Mouse (Mus musculus) liver, embryonic 14.5 days (tissue): ENCODE data around the gene Pde11a. TPM values are rescaled to one million over a fixed set of nuclear protein-coding genes. Genes with fewer than 3 reads are reported as not detected.
"Not testable (repeated sequence)": the region's sequence is repeated elsewhere in the genome, so short reads cannot be mapped to it uniquely, and the experiment has no call there.

Experiments
- ATAC-seq: fragments of 200-750 bp; cut with Nextera tagmentation; 2 replicates; pipeline ENCODE4 v1.8.0; 2017; ENCODE audit warnings: moderate number of reproducible peaks, mild to moderate bottlenecking, moderate library complexity; ENCODE audit not compliant: insufficient read depth
- DNase-seq, 3 experiments: peaks; one replicate each; pipeline ENCODE4 v3.0.0-alpha.2; 2012 to 2013; ENCODE audit warnings: low read depth in 3 of 3, low spot score in 3 of 3
- H3K27ac ChIP-seq: fragments of 300-500 bp; sonication (generic); 2 replicates; pipeline ENCODE4 v1.5.1; 2014; ENCODE audit warnings: moderate library complexity, mild to moderate bottlenecking, control low read depth, inconsistent platforms
- H3K27me3 ChIP-seq: fragments of 300-500 bp; sonication (generic); 2 replicates; pipeline ENCODE4 v1.6.1; 2014; ENCODE audit warnings: mild to moderate bottlenecking, low read length, moderate library complexity; ENCODE audit not compliant: control insufficient read depth, insufficient read depth
- H3K36me3 ChIP-seq: fragments of 300-500 bp; sonication (generic); replicated peaks from 2 replicates; pipeline ENCODE4 v1.6.1; 2014; ENCODE audit warnings: low read depth; ENCODE audit not compliant: control insufficient read depth, insufficient read depth
- H3K4me1 ChIP-seq, 2 experiments: fragments of 200-500 bp in 1 of 2; fragments of 300-500 bp in 1 of 2; sonication (generic) in 1 of 2; replicated peaks; 2 replicates each; pipeline ENCODE4 v1.6.1; 2012 to 2014; ENCODE audit warnings: antibody characterized with exemption in 1 of 2, inconsistent platforms in 1 of 2, low read length in 1 of 2; ENCODE audit not compliant: control insufficient read depth in 2 of 2, insufficient read depth in 2 of 2
- H3K4me2 ChIP-seq: fragments of 300-500 bp; sonication (generic); 2 replicates; pipeline ENCODE4 v1.6.1; 2014; ENCODE audit warnings: low read depth, mild to moderate bottlenecking, control low read depth, moderate library complexity
- H3K4me3 ChIP-seq, 2 experiments: fragments of 200-500 bp in 1 of 2; fragments of 300-500 bp in 1 of 2; sonication (generic) in 1 of 2; 2 replicates each; pipeline ENCODE4 v1.5.1; 2012 to 2014; ENCODE audit warnings: low read depth in 2 of 2, low read length in 2 of 2, mild to moderate bottlenecking in 2 of 2, control low read depth in 1 of 2, inconsistent platforms in 1 of 2, moderate library complexity in 1 of 2; ENCODE audit not compliant: insufficient read depth in 1 of 2
- H3K9ac ChIP-seq: fragments of 300-500 bp; sonication (generic); replicated peaks from 2 replicates; pipeline ENCODE4 v1.6.1; 2014; ENCODE audit warnings: mild to moderate bottlenecking, control low read depth, moderate library complexity
- H3K9me3 ChIP-seq: fragments of 300-500 bp; sonication (generic); 2 replicates; pipeline ENCODE4 v1.6.1; 2016; ENCODE audit warnings: low read length, mixed read lengths; ENCODE audit not compliant: control insufficient read depth
- CTCF ChIP-seq: IDR thresholded peaks from 2 replicates; pipeline ENCODE4 v1.5.1; 2016; ENCODE audit warnings: antibody characterized with exemption, low read depth, control low read depth
- EP300 ChIP-seq: IDR thresholded peaks from 2 replicates; pipeline ENCODE4 v1.6.1; 2016; ENCODE audit warnings: antibody characterized with exemption, low read depth
- WGBS: fragments of 180-500 bp; shearing (Covaris S2); extraction: QIAGEN DNeasy Blood & Tissue Kit; methylation state at CpG from one replicate; pipeline ENCODE4 v1.1.7; 2014; ENCODE audit not compliant: insufficient replicate concordance; 5-methylcytosine and 5-hydroxymethylcytosine counted together
- polyA plus RNA-seq, 2 experiments: library from polyadenylated mRNA; depleted of rRNA in 1 of 2; stranded (reverse) in 1 of 2; unstranded in 1 of 2; fragments of >200 nt; fragmentation: Nextera tagmentation in 1 of 2; extraction: Ambion mirVana in 1 of 2; gene quantifications; 2 replicates each; pipeline versions ENCODE4 v1.2.1 to v1.2.3; 2012 to 2014

Gene Pde11a
- polyA plus RNA-seq, 2 experiments = 0.01 TPM; not detected in 1

- 0% methylated on average over 2 of the region's 2 CpGs for WGBS
- no peaks in the 10 kb centered on the region; the same call in 1 of the 2 replicates for H3K27me3 ChIP-seq
- no peaks in the 10 kb centered on the region for H3K4me1 ChIP-seq
- no peak overlapping the region for H3K4me2 ChIP-seq
- H3K9ac ChIP-seq = no peak overlapping the region
- H3K9me3 ChIP-seq = no peaks in the 10 kb centered on the region
- DNase-seq (no peak), ATAC-seq (no peak)
- TF ChIP-seq EP300 (no peak), CTCF (peak; percentile 87)
- no peaks in the 10 kb centered on the region for H3K36me3 ChIP-seq
- no peak overlapping the region for H3K27ac ChIP-seq
- no peak overlapping the region for H3K4me3 ChIP-seq
Observed at GRCm38 (mm10) chr2:75985124-75985523, 353.4 kb downstream of the Pde11a start.

GRCm38 (mm10) chr2:75983847-75984246 is 354.7 kb downstream of the Pde11a start:
- Histone ChIP-seq H3K4me2 (no peak overlapping the region), H3K27me3 (no peaks in the 10 kb centered on the region), H3K27ac (no peak overlapping the region), H3K4me3 (no peak overlapping the region), H3K9me3 (no peaks in the 10 kb centered on the region), H3K4me1 (no peaks in the 10 kb centered on the region), H3K9ac (no peak overlapping the region), H3K36me3 (no peaks in the 10 kb centered on the region)
- no peak for DNase-seq
- no peak for ATAC-seq
- WGBS = 63% methylated on average over 3 of the region's 3 CpGs
- TF ChIP-seq CTCF (no peak), EP300 (no peak)

GRCm38 (mm10) chr2:75983091-75983490 is 355.5 kb downstream of the Pde11a start:
- no peak overlapping the region for H3K4me2 ChIP-seq
- no peaks in the 10 kb centered on the region for H3K4me1 ChIP-seq
- no peak for TF ChIP-seq CTCF
- no peak for TF ChIP-seq EP300
- no peaks in the 10 kb centered on the region for H3K27me3 ChIP-seq
- H3K36me3 ChIP-seq = no peaks in the 10 kb centered on the region
- H3K9me3 ChIP-seq = no peaks in the 10 kb centered on the region
- no peak overlapping the region for H3K27ac ChIP-seq
- no peak overlapping the region for H3K9ac ChIP-seq
- H3K4me3 ChIP-seq = no peak overlapping the region
- ATAC-seq (no peak), DNase-seq (no peak)
- WGBS = 83% methylated on average over 3 of the region's 3 CpGs

- no peak for ATAC-seq
- H3K27me3 ChIP-seq = no peaks in the 10 kb centered on the region
- no peak for DNase-seq
- H3K27ac ChIP-seq = no peak overlapping the region
- H3K9ac ChIP-seq = no peak overlapping the region
- no peaks in the 10 kb centered on the region for H3K36me3 ChIP-seq
- TF ChIP-seq CTCF (no peak), EP300 (no peak)
- no peaks in the 10 kb centered on the region for H3K4me1 ChIP-seq
- no peak overlapping the region for H3K4me3 ChIP-seq
- 72% methylated on average over 4 of the region's 4 CpGs for WGBS
- H3K4me2 ChIP-seq = no peak overlapping the region
- no peaks in the 10 kb centered on the region for H3K9me3 ChIP-seq
Observed at GRCm38 (mm10) chr2:75982626-75983025, 355.9 kb downstream of the Pde11a start.

GRCm38 (mm10) chr2:75981440-75982081 is 357.0 kb downstream of the Pde11a start, which contains the start of gene Ttc30a1:
TSS of gene Ttc30a1 (minus strand) at chr2:75981967.
- peak; percentile 70 for ATAC-seq
- Histone ChIP-seq H3K4me3 (peak within 1 kb of the TSS; percentile 52 to 78), H3K9ac (peak within 1 kb of the TSS; percentile 53), H3K4me2 (peak within 1 kb of the TSS; percentile 71)
- not testable (repeated sequence) for H3K27me3 ChIP-seq, H3K36me3 ChIP-seq, H3K9me3 ChIP-seq, H3K4me1 ChIP-seq, H3K27ac ChIP-seq
- DNase-seq = peak; percentile 51 to 61 (median 53)
- 5% methylated on average over 34 of the region's 34 CpGs for WGBS

- ATAC-seq = 0 out of 2 replicates have a peak, but pooled peaks have one; percentile 2
Observed at GRCm38 (mm10) chr2:75980933-75981439, 357.6 kb downstream of the Pde11a start.

GRCm38 (mm10) chr2:75977752-75978368 is 360.7 kb downstream of the Pde11a start, which contains the start of gene Ttc30a2:
TSS of gene Ttc30a2 (minus strand) at chr2:75978170.
- not testable (repeated sequence) for H3K27me3 ChIP-seq, H3K9ac ChIP-seq, H3K36me3 ChIP-seq, H3K4me3 ChIP-seq, ATAC-seq, H3K4me2 ChIP-seq, H3K27ac ChIP-seq, H3K9me3 ChIP-seq, H3K4me1 ChIP-seq, DNase-seq
- 40% methylated on average over 20 of the region's 24 CpGs for WGBS

More at GRCm38 (mm10) chr2:75980933-75981439, 357.6 kb downstream of the Pde11a start:
- DNase-seq, H3K9ac ChIP-seq, H3K27me3 ChIP-seq, H3K4me1 ChIP-seq, H3K36me3 ChIP-seq, H3K27ac ChIP-seq, H3K9me3 ChIP-seq: not testable (repeated sequence)
- Histone ChIP-seq H3K4me2 (peak overlapping the region; percentile 71; the same call in 1 of the 2 replicates), H3K4me3 (peak overlapping the region; percentile 52 to 78; a peak in 3 of 4 replicates)
- WGBS = 82% methylated on average over 13 of the region's 13 CpGs
